Mouse (Mus musculus) megakaryocyte, embryonic 14.5 days (primary cell): ENCODE results near the gene Ankrd11.

Experiments
- FLI1 ChIP-seq: IDR thresholded peaks from 2 replicates; pipeline ENCODE4 v1.6.1; 2012; ENCODE audit warnings: low read length, inconsistent platforms, mixed read lengths
- GATA1 ChIP-seq: IDR thresholded peaks from 3 replicates; pipeline ENCODE4 v1.6.1; 2012; ENCODE audit warnings: mixed read lengths, low read length, inconsistent platforms, borderline replicate concordance

- TF ChIP-seq GATA1, result no peak
- no peak for TF ChIP-seq FLI1
Measured at GRCm38 (mm10) chr8:122834416-122834815, 207.7 kb downstream of the Ankrd11 start.
